Mouse (Mus musculus) liver, embryonic 14.5 days (tissue): ENCODE data around the gene Ccdc15. TPM values are rescaled to one million over a fixed set of nuclear protein-coding genes. Genes with fewer than 3 reads are reported as not detected.
"Not testable (repeated sequence)": the region's sequence is repeated elsewhere in the genome, so short reads cannot be mapped to it uniquely, and the experiment has no call there.

Experiments used
- ATAC-seq: fragments of 200-750 bp; cut with Nextera tagmentation; 2 replicates; pipeline ENCODE4 v1.8.0; 2017; ENCODE audit warnings: moderate number of reproducible peaks, mild to moderate bottlenecking, moderate library complexity; ENCODE audit not compliant: insufficient read depth
- DNase-seq, 3 experiments: peaks; one replicate each; pipeline ENCODE4 v3.0.0-alpha.2; 2012 to 2013; ENCODE audit warnings: low read depth in 3 of 3, low spot score in 3 of 3
- H3K27ac ChIP-seq: fragments of 300-500 bp; sonication (generic); 2 replicates; pipeline ENCODE4 v1.5.1; 2014; ENCODE audit warnings: moderate library complexity, mild to moderate bottlenecking, control low read depth, inconsistent platforms
- H3K27me3 ChIP-seq: fragments of 300-500 bp; sonication (generic); 2 replicates; pipeline ENCODE4 v1.6.1; 2014; ENCODE audit warnings: mild to moderate bottlenecking, low read length, moderate library complexity; ENCODE audit not compliant: control insufficient read depth, insufficient read depth
- H3K36me3 ChIP-seq: fragments of 300-500 bp; sonication (generic); replicated peaks from 2 replicates; pipeline ENCODE4 v1.6.1; 2014; ENCODE audit warnings: low read depth; ENCODE audit not compliant: control insufficient read depth, insufficient read depth
- H3K4me1 ChIP-seq, 2 experiments: fragments of 200-500 bp in 1 of 2; fragments of 300-500 bp in 1 of 2; sonication (generic) in 1 of 2; replicated peaks; 2 replicates each; pipeline ENCODE4 v1.6.1; 2012 to 2014; ENCODE audit warnings: antibody characterized with exemption in 1 of 2, inconsistent platforms in 1 of 2, low read length in 1 of 2; ENCODE audit not compliant: control insufficient read depth in 2 of 2, insufficient read depth in 2 of 2
- H3K4me2 ChIP-seq: fragments of 300-500 bp; sonication (generic); 2 replicates; pipeline ENCODE4 v1.6.1; 2014; ENCODE audit warnings: low read depth, mild to moderate bottlenecking, control low read depth, moderate library complexity
- H3K4me3 ChIP-seq, 2 experiments: fragments of 200-500 bp in 1 of 2; fragments of 300-500 bp in 1 of 2; sonication (generic) in 1 of 2; 2 replicates each; pipeline ENCODE4 v1.5.1; 2012 to 2014; ENCODE audit warnings: low read depth in 2 of 2, low read length in 2 of 2, mild to moderate bottlenecking in 2 of 2, control low read depth in 1 of 2, inconsistent platforms in 1 of 2, moderate library complexity in 1 of 2; ENCODE audit not compliant: insufficient read depth in 1 of 2
- H3K9ac ChIP-seq: fragments of 300-500 bp; sonication (generic); replicated peaks from 2 replicates; pipeline ENCODE4 v1.6.1; 2014; ENCODE audit warnings: mild to moderate bottlenecking, control low read depth, moderate library complexity
- H3K9me3 ChIP-seq: fragments of 300-500 bp; sonication (generic); 2 replicates; pipeline ENCODE4 v1.6.1; 2016; ENCODE audit warnings: low read length, mixed read lengths; ENCODE audit not compliant: control insufficient read depth
- CTCF ChIP-seq: IDR thresholded peaks from 2 replicates; pipeline ENCODE4 v1.5.1; 2016; ENCODE audit warnings: antibody characterized with exemption, low read depth, control low read depth
- EP300 ChIP-seq: IDR thresholded peaks from 2 replicates; pipeline ENCODE4 v1.6.1; 2016; ENCODE audit warnings: antibody characterized with exemption, low read depth
- WGBS: fragments of 180-500 bp; shearing (Covaris S2); extraction: QIAGEN DNeasy Blood & Tissue Kit; methylation state at CpG from one replicate; pipeline ENCODE4 v1.1.7; 2014; ENCODE audit not compliant: insufficient replicate concordance; 5-methylcytosine and 5-hydroxymethylcytosine counted together
- polyA plus RNA-seq, 2 experiments: library from polyadenylated mRNA; depleted of rRNA in 1 of 2; stranded (reverse) in 1 of 2; unstranded in 1 of 2; fragments of >200 nt; fragmentation: Nextera tagmentation in 1 of 2; extraction: Ambion mirVana in 1 of 2; gene quantifications; 2 replicates each; pipeline versions ENCODE4 v1.2.1 to v1.2.3; 2012 to 2014

The Ccdc15 gene
- polyA plus RNA-seq, 2 experiments = 1.5 to 3.0 TPM

DNA sequence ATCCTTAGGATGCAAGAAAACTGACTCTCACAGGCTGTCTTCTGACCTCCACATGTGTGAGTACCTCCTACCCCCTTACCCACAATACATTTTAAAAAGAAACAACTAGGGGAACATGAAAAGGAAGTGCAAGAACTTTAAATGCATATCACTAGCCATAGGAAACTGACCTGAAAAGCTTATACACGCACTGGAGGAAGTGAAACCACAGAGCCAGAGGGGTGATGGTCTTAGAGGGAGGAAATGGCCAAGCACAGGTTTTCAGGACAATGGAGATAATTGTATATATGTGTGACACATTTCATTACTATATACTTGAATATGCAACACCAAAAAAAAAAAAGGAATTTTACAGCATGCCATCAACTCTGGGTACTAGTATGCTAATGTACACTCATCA, 46.5 kb downstream of the Ccdc15 start:
- DNase-seq = no peak
- no peaks in the 10 kb centered on the region for H3K4me1 ChIP-seq
- no peak overlapping the region for H3K4me2 ChIP-seq
- no peaks in the 10 kb centered on the region for H3K9me3 ChIP-seq
- H3K36me3 ChIP-seq = no peaks in the 10 kb centered on the region; the same call in 1 of the 2 replicates
- no peak for ATAC-seq
- TF ChIP-seq EP300 (no peak), CTCF (no peak)
- no peaks in the 10 kb centered on the region for H3K27me3 ChIP-seq
- no peak overlapping the region for H3K9ac ChIP-seq
- H3K27ac ChIP-seq = no peak overlapping the region
- 58% methylated on average over 1 of the region's 1 CpGs for WGBS
- H3K4me3 ChIP-seq = no peak overlapping the region

DNA sequence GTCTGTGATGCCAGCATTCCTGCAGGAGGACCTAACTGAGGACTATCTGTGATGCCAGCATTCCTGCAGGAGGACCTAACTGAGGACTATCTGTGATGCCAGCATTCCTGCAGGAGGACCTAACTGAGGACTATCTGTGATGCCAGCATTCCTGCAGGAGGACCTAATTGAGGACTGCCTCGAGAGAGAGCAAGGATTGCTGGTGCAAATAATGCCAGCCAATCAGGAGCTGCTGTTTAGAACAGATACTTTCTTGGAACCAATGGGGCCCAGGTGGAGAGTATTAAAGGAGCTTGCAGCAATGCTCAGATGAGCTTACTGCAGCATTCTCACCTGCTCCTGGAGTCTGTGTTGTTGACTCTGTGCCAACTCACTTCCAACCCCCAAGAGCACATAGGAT, 47.7 kb downstream of the Ccdc15 start:
- H3K4me3 ChIP-seq, H3K9me3 ChIP-seq, H3K4me1 ChIP-seq, DNase-seq, H3K36me3 ChIP-seq, H3K4me2 ChIP-seq, H3K27me3 ChIP-seq, H3K9ac ChIP-seq, H3K27ac ChIP-seq, ATAC-seq: not testable (repeated sequence)
- 52% methylated on average over 1 of the region's 1 CpGs for WGBS

DNA sequence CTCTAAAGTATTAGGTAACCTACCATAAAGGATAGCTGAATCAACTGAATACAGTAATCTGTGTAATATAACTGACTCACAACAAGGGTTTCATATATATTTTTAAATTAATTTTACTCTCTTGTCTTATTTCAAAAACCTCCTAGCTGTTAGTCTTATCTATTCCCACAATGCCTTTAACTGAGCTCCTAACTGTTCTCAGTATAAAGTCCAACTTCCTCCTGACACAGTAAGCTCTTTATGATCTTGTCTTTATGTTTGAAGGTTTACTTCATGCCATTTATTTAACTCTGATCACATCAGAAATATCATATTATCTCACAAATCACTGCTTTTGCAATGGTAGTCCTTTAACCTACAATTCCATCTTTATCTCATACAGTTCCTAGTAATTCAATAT, 52.6 kb downstream of the Ccdc15 start:
- no peaks in the 10 kb centered on the region for H3K27me3 ChIP-seq
- H3K9ac ChIP-seq = no peak overlapping the region
- DNase-seq (no peak), ATAC-seq (no peak)
- H3K4me2 ChIP-seq = no peak overlapping the region
- TF ChIP-seq EP300 (no peak), CTCF (no peak)
- H3K27ac ChIP-seq = no peak overlapping the region
- no peaks in the 10 kb centered on the region for H3K9me3 ChIP-seq
- no peaks in the 10 kb centered on the region for H3K4me1 ChIP-seq
- no peaks in the 10 kb centered on the region for H3K36me3 ChIP-seq
- H3K4me3 ChIP-seq = no peak overlapping the region

DNA sequence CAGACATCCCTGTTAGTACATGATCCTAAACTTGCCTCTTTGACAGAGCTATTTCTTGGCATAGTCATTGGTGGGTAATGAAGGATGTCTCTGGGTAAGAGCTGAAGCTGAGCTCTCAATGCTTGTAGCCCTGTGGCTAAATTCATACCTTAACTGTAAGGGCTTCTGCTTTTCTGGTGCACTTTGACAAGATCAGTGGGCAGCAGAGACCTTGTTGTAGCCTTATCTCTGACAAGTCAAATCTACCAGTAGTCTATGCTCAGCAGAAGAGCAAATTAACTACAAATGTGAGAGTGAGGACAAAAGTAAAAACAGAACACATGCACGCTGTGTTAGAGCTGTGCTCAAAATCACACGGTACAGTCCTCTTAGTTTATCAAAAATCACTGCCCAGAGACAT, 81.6 kb downstream of the Ccdc15 start:
- no peaks in the 10 kb centered on the region for H3K27me3 ChIP-seq
- DNase-seq (no peak), ATAC-seq (no peak)
- H3K4me3 ChIP-seq = no peak overlapping the region
- no peaks in the 10 kb centered on the region for H3K9me3 ChIP-seq
- no peak overlapping the region for H3K4me2 ChIP-seq
- H3K27ac ChIP-seq = no peak overlapping the region
- H3K36me3 ChIP-seq = no peaks in the 10 kb centered on the region
- no peak overlapping the region for H3K9ac ChIP-seq
- 64% methylated on average over 2 of the region's 2 CpGs for WGBS
- H3K4me1 ChIP-seq = no peaks in the 10 kb centered on the region
- TF ChIP-seq EP300 (no peak), CTCF (no peak)

DNA sequence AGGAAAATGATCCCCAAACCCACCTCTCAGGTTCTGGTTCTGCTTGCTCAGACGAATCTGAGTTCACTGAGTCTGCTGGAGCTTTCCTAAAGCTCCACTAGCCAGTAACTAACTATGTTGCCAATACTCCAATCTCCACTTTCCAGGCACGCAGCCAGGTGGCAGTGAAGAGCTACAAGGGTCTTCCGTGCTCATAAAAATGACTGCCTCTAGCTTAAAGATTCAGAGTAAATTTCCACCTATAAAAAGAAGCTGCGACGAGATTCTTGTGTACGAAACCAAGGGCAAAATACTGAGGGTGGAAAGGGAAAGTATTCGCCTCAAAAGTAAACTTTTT, 92.4 kb downstream of the Ccdc15 start:
- TF ChIP-seq CTCF = peak; percentile 60
- TF ChIP-seq EP300 = no peak
- peaks cover 10% of the 10 kb centered on the region for H3K27me3 ChIP-seq
- H3K27ac ChIP-seq = no peak overlapping the region
- no peaks in the 10 kb centered on the region for H3K36me3 ChIP-seq
- 23% methylated on average over 7 of the region's 7 CpGs for WGBS
- H3K4me1 ChIP-seq = peaks cover 0 to 2% of the 10 kb centered on the region in 2 experiments; a peak in 1 of 4 replicates
- H3K9me3 ChIP-seq = no peaks in the 10 kb centered on the region
- peak overlapping the region; percentile 58 for H3K4me2 ChIP-seq
- no peak overlapping the region for H3K9ac ChIP-seq
- ATAC-seq (no peak), DNase-seq (no peak)
- peak overlapping the region; percentile 35 to 60; a peak in 2 of 4 replicates for H3K4me3 ChIP-seq
